Mouse (Mus musculus): ENCODE measurements around the gene Mrpl45.

Gene Mrpl45

DNA sequence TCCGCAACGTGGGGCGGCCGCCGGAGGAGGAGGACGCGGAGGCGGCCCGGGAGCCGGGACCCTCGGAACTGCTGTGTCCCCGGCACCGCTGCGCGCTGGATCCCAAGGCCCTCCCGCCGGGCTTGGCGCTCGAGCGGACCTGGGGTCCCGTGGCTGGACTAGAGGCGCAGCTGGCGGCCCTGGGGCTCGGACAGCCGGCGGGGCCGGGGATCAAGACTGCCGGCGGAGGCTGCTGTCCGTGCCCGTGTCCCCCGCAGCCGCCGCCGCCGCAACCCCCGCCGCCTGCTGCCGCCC lies 47.1 kb downstream of the Mrpl45 start:
- DNase-seq (ENCODE audit: low read depth, low spot score): no peak

- DNase-seq (ENCODE audit: low read depth, low spot score): peak; percentile 40
Observed at GRCm38 (mm10) chr11:97362943-97363643, 47.6 kb downstream of the Mrpl45 start.

DNA sequence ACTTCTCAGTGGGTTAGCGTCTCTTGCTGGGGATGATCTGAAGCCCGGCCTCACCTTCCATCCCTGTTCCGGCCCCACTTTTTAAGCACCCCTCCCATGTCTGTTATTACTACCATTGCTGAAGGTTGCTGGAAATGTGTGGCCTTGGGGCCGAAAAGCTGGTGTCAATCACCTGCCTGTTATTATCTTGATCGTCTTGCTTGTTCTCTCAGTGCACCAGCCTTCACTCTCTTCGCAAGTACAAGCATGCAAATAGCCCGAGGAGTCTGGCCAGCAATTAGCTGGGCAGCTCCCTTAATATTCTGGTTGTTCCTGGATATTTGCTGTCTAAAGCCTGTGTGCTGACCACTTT lies 48.1 kb downstream of the Mrpl45 start:
- DNase-seq (ENCODE audit: low read depth, low spot score): peak; percentile 22

- DNase-seq (ENCODE audit: low read depth, low spot score): no peak
Observed at GRCm38 (mm10) chr11:97365556-97365955, 50.0 kb downstream of the Mrpl45 start.

GRCm38 (mm10) chr11:97368501-97368900 lies 53.0 kb downstream of the Mrpl45 start:
- DNase-seq (ENCODE audit: low read depth, low spot score): no peak

GRCm38 (mm10) chr11:97370329-97371091 lies 55.0 kb downstream of the Mrpl45 start:
- DNase-seq (ENCODE audit: low read depth, low spot score): no peak

- no peak for DNase-seq (ENCODE audit: low read depth, low spot score)
Observed at GRCm38 (mm10) chr11:97372159-97372864, 56.8 kb downstream of the Mrpl45 start.

- DNase-seq (ENCODE audit: low read depth, low spot score): no peak
Observed at GRCm38 (mm10) chr11:97373402-97373801, 57.9 kb downstream of the Mrpl45 start.
